Mouse (Mus musculus) cerebellum, postnatal 36 days (tissue): ENCODE measurements around the gene Ebp.
A peak's percentile ranks its signal among the peaks of the same experiment; 100 is the strongest.

Experiments
- DNase-seq, 2 experiments: peaks; one replicate each; pipeline ENCODE4 v3.0.0; 2021 to 2022; ENCODE audit warnings: mixed read lengths in 2 of 2

Gene Ebp

DNA sequence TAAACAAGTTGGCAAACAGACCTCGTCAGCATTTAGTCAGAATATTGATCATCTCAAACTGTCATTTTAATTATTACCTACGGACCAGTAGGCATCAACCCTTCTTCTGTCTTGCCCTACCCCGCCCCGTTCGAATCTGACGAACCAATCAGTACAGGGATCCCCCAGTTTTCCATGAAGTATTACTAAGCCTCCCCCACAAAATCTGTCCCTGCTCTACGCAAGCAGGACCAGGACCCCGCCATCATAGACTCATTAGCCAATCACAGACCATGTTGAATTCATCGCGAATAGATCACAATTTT lies at the start of gene Ebp:
Gene Ebp (minus strand): TSS at position 94 of the 305 bp plus-strand sequence.
- DNase-seq, result no peak

DNA sequence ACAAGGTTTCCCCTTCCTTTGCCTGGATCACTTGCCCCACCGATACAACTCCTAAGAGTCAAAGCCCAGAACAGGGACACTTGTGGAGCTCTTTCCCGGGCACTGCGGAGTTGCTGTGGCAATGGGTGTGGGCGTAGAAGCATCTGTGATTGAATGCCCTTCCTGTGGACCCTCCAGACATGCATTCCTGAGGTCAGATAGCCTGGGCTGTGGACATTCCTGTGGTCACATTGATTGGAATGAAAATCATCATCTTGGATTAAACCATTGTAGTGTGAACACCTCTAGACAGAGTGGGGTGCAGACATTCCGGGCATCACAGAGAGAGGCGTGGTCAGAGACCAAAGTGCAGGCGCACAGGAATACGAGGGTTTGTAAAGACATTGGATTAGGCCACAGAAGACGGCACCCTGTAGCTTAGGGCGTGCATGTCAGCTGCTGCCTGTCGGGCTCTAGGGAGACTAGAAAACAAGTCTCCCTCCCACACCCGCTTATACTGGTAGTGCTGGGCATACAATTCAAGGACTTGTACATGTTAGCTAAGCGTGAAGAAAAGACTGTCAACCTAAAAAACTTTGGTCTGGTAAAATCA lies 45.6 kb upstream of the Ebp start:
- no peak for DNase-seq

DNA sequence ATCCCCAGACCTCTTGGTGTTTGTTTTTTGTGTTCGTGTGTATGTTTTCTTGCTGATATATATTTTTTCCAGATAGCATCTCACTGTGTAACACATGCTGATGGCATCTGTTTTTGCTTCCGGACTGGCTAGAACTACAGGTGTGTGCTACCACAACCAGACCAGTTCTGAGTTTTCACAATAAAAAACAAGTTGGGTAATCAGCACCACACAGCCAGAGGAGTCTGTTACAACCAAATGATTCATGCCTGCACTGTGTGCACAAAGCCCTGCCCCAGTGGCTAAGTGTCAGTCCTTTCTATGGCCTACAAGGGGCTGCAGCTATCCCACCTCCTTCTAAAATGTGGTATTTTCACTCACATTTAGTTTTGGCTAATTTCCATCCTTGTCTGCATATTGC lies 43.4 kb upstream of the Ebp start:
- DNase-seq, result no peak

DNA sequence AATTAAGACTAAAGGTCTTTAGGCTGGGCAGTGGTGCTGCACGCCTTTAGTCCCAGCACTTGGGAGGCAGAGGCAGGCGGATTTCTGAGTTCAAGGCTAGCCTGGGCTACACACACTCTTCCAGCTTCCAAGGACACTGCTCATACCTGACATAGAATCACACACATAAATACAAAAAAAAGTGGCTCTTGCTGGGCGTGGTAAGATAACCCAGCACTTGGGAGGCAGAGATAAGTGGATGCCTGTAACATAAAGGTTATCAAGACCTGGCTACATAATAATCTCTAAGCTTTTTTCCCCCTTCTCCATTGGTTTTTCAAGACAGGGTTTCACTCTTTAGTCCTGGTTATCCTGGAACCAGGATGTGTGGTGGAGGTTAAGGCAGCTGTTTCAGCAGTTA lies 40.3 kb upstream of the Ebp start:
- DNase-seq, result no peak

DNA sequence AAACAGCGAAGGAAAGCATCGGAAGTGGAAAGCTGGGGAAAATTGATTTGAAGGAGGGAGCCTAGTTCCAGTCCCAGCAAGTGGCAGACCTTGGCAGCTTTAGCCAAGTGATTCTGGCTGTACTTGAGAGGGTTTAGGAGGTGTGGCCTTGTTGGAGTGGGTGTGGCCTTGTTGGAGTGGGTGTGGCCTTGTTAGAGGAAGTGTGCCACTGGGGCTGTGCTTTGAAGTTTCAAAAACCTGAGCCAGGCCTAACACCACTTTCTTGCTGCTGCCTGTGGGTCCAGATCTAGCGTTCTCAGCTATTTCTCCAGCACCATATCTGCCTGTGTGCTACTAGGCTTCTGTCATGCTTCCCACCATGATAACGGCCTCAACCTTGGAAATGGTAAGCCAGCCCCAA lies 37.0 kb upstream of the Ebp start:
- no peak for DNase-seq

DNA sequence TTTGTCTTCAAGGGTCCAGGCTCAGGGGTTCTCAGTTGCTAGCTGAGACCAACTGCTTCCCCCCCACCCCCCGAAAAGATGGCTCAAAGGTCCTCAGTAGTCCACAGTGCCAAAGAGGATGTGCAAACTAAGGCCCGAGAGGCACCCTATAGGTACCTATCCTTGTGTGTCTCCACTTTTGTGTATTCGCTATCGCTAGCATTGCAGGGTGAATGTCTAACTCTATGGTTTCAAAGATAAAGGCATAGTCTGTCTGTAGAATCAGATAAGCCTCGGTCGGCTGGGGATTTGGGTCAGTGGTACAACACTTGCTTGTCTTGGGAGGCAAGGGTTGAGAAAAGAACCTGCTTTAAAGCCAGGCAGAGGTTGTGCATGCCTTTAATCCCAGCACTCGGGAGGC lies 30.2 kb upstream of the Ebp start:
- DNase-seq, result no peak

DNA sequence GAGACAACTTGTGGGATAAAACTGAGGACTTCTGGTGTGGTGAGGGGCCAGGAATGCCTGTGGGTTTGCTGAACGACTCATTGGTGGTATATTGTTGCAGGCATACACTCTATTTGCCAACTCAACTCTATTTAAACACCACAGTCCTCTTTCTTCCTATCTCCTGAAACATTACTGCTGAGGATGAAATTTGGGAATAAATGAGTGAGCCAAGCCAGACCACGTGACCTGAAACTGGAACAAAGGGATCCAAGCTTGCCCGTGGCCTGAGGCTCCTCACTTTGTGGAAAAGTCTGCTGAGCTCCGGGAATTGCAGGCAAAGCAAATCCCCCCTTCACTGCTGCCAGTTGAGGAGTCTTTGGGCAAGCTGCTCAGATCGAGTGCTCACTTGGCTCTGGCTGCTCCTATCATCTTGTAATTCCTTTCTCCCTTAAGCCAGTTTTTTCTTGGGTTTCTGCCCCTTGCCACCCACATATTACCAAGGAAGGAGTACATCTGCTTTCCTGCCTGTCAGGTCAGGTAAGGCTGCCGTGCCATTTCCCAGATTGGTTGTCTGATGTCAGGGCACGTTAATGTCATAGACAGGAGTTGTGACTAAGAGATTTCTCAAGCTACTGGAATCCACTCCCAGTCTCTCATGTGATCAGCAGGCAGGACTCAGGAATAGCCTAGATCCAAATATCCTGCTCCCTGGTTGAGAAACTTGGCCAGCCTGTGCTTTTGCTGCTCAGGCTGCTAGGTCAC lies 29.5 kb upstream of the Ebp start:
- peak; percentile 36 to 55 for DNase-seq

DNA sequence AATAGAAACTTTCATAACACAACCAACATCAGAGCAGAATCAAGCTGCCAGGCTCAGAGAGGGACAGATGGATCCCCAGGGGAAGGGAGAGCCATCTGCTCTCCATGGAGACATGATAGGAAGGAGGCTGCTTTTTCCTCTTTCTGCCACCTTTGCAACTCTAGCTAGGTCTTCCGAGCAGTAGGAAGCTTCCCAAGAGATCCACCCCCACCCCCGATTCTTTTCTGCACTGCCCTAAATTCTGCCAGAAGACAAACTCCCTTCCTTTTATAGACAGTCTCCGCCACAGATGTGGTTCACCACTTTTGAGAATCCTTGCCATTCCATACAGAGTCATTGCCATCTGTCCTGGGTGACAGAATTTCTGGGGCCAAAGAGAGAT lies 29.0 kb upstream of the Ebp start:
- DNase-seq, result peak; percentile 51 to 64

DNA sequence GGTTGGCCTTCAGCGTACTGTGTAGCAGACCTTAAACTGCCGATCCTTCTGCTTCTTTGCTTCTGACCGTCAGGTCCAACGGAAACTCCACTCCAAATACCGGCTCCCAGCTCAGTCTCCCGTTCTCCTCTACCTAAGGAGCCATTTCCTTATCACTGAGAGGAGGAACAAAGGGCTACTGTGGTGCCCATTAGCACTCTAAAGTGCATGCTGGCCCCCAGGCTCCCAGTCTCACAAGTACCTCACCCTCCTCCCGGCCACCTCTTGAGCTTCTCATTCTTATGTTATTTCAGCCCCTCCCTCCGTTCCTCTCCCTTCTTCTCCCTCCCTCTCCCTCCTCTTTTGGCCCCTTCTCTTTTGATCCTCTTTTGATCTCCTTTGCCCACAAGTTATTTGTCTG lies 26.3 kb upstream of the Ebp start:
- DNase-seq, result no peak

DNA sequence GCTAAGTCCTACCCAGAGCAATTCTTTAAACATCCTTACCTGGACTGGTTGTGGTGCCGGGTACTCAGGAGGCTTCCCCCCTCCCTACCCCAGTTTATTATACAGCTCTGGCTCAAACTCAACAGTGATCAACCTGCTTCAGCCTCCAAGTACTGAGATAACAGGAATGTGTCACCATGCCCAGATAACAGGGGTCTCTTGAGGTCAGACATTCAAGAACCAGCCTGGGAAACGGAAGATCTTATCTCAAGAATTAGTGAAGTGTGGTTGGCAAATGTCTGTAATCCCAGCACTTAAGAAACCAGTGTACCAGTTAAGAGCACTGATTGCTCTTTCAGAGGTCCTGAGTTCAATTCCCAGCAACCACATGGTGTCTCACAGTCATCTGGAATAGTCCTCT lies 24.8 kb upstream of the Ebp start:
- no peak for DNase-seq

DNA sequence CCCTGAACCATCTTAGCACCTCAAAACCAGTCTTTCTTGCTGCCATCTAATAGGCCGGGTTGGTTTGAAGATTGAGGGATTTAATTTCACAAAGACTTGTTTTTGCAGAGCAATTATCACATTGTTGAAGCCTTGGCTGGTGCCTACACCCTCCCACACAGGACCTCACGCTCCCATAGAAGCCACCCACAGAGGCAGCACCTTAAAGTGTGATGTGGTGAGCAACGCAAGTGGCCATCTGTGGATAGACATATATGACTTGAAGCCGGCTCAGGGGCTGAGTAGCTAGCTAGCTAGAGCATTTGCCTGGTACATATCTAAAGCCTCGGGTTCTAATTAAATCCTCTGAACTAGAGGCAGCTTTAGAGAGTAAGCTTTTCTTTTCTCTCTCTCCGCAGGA lies 24.1 kb upstream of the Ebp start:
- DNase-seq, result no peak

DNA sequence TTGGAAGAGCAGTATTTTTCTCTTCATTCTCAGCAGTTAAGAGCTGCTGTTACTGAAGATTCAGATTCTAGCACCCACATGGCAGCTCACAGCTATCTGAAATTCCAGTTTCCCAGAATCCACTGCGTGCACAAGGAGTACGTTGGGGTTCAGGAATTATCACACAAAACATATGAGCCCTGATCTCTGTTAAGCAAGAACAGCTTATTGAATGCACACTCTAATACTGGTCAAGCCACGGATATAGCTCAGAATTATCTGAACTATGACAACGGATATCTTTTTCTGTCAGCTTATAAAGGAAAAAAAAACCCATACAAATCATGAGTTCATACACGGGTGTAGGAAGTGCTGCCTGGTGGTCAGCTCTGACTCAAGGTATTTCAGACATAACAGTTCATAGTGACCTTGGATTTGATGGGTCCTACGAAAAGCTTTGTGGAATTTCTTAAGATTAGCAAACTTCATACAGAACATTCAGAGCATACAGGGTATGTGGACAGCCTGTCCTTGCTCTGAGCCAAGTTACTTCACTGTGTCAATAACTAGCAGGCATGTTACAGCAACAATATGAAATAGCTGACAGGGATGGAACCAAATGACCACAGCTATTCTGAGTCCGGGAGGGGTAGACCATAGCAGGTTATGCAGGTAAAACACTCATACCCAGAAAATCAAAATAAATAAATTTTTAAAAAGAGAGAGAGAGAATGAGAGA lies 18.3 kb upstream of the Ebp start:
- no peak for DNase-seq

DNA sequence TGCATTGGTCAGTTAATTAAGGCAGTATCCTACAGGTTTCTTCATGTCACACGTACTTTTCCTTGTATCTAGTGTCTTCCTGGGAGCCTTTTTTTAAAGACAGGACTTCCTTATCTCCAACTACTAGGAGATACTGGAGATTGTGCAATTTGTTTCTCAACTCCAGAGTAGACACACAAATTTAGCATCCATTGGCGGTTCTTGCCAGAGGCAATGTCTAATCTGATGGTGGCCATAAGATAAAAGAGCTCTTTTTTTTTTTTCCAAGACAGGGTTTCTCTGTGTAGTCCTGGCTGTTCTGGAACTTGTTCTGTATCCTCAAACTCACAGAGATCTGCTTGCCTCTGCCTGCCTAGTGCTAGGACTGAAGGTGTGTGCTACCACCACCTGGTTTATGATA lies 16.4 kb upstream of the Ebp start:
- no peak for DNase-seq

DNA sequence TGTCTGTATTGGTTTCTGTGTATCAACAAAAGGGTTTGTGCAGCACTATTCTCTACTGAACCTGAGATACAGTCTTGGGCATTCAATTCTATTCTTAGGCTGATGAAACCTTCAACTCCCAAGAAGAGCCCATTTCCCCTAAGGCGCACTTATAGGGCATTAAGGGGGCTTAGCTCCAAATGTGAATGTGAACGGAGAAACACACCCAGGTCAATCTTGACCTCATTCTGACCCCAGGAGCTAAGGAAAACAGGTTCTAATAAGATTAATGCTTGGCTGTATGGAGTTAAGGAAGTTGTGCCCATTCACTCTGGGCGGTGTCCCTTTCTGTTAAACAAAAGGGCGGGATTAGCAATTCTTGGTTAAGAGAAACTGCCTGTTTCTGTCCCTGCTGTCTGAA lies 13.9 kb upstream of the Ebp start:
- no peak for DNase-seq

DNA sequence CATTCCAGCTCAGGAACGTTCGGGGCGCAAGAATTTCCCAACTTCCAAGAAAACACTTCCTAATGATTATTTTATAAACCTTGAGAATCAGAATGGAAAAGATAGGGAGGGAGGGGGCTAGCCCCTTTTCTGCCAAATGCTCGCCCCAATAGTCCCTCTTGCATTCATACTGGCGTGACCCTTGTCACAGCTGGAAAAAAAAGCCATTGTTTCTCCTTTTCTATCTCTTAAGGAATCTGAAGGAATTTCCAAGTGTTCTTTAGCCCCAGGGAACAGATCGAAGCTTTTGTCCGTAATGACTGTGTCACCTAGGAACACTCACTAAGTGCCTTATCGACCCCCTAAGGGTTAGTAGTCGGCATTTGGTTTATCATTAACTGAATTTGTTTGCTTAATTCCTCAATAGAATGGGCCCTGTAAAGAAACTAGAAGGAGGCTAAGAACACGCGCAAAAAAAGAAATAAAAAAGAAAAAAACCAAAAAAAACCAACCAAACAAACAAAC lies 13.4 kb upstream of the Ebp start:
- DNase-seq, result no peak

DNA sequence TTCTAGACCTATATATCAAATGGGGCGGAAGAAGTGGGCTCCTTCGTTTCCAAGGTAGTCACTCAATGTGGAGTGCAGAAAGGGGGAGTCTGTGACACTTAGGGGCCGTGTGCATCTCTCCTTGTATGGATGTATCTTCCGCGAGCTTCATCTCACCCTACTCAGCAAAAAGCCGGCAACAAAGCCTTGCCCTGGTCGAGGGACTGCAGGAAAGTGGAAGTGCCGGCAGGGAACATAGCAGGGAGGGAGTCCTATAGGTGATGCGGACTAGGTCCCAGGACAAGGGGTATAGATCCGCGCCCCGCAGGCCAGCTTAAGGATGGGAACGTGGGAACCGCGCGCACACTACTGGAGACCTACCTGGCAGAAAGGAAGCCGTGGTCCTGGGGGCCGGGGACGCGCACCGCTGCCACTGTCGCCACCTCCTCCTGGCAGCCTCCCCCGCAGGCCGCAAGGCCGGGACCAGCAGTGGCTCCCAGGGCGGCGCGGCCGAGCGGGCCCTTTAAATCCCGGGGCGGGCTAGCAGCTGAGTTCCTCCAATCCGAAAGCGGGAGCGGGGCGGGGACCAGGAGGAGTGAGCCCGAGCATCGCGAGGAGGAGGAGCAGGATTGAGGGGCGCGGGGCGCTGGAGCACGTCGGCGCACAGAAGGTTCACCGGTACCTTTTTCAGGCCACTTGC lies 12.8 kb upstream of the Ebp start, which contains the start of gene Porcn:
Gene Porcn (minus strand): TSS at position 511 of the 679 bp plus-strand sequence.
- peak; percentile 84 to 93 for DNase-seq

DNA sequence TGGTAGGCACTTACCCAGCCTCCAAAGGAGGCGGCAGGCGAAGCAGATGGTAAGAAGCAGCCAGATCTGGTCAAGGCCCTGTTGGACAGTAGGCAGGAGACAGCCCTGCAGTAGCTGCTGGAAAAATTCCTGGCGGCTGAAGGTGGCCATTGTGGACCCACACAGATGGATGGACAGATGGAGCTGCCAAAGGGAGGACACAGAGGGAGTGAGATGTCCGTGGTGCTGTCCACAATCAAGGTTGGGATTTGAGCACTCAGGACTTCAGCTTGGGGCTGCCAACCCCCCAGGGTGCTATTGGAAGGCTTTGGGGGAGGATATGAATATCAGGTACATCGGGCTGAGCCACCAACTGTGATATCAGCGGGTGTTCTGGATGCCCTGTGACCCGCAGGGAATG lies 12.2 kb upstream of the Ebp start:
- peak; percentile 86 to 87 for DNase-seq

DNA sequence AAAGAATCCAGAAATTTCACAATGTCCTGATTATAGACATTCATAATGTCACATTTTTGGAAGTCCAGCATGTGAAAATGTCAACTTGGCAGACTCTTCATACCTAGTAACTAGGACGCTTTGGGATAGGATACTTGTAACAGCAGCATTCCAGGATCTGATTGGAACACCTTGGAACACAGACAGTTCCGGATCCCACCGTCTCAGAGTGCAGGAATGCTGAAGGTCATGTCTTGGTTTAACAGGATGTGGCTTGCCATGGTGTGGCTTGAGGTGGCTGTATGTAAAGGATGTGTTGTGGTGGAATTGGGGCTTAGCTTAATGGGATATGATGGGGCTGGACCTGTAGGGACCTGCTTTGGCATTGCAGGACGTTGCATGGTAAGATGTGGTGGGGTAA lies 11.8 kb upstream of the Ebp start:
- DNase-seq, result no peak

DNA sequence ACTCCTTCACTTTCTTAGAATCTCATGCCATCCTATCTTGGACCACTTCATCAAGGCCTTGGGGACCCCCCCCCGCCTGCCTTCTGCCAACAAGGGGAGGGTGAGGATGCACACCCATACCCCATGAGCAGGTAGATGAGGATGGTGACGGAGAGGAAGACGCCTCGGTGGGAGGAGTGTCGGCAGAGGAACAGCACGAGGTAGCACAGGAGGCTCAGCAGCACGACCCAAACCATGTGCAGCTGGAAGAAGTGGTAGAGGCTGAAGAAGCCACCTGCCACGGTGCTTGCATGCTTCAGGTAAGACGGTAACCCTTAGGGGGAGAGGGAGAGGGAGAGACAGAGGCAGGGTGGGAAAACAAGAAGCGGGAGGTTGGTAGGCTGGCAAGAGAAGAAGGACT lies 10.8 kb upstream of the Ebp start:
- no peak for DNase-seq

DNA sequence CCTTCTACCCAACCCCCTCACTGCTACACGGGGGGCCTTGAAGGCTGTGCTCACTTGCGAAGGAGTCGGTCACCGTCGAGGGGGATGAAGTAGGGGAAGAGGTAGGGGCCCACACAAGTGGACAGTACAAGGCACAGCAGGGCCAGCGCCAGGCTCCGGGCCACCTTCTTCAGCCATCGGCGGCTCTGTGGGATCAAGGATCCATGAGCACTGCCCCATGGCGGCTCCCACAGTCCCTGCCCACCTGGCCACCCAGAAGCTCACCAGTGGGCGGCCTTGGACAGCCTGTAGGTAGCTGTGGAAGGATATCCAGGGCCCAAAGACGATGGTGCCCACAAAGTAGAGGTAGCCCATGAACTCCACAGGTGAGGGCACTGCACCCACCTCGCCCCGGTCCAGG lies 9.8 kb upstream of the Ebp start:
- no peak for DNase-seq

DNA sequence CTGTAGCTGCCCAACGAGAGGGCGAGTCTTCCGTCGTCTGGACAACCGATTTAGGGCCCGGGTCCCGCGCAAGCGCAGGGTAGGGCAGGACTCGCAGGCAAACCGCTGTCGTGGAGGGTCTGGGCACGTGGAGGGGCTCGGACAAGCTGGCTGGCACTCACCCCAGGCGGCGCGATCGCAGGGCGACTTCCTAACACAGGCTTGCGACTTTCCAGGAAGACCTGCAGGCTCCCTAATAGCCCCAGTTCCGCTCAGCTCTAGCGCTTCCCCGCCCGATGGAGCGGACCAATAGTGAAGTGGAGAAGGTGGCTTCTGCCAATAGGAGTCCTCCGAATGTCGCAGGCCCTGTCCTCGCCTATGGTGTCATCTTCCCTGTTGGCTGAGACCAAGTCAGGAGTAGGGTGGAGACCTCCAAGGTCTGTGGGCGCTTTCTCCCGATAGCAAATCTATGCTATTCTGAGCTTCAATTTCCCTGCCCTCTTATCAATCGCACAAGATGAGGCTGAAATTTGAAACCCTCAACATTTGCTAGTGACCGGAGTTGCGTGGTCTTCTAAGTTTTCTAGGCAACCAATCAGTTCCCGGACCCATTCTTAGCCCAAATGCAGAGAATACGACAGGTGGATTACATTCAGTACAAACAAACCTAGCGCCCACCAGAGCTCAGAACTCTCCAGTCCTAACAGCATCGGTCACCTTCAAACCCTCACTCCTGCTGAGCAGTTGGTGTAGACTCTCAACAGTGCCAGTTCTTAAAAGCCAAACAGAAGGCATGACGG lies 483 bp downstream of the Ebp start:
- peak; percentile 77 to 81 for DNase-seq

DNA sequence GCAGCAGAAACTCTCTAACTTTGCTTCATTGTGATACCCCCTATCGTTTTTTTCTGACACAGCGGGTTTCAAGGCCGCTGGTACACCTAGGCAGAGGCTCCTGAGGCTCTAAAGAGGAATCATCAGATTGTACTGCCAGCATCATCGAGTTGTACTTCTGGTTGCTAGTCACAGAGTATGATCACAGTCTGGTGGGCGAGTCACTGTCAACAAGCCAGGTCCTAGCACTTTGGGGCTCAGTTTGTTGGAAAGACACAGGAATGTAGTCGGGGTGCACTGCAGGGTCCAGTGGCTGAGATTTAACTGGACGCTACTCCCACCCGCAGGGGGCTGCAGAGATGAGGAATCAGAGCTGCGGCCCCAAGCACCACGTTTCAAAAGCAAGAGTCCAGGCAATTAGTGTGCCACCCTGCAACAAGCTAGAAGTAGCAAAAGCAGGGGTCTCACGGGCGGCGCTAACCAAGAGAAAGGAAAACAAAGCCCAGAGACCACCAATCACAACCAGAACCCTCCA lies 1.1 kb downstream of the Ebp start:
- DNase-seq, result no peak
